Mouse (Mus musculus) right cerebral cortex, postnatal 10 days (tissue): ENCODE measurements at regions not wholly inside any gene's neighbourhood (a gene's known extent, or its start where the extent isn't known, plus 50 kb on each side); places are given as distances from the start of the nearest gene placed in this dataset.
A peak's percentile ranks its signal among the peaks of the same experiment; 100 is the strongest.

Experiments used
- DNase-seq, 2 experiments: peaks; one replicate each; pipeline ENCODE4 v3.0.0; 2021; ENCODE audit warnings: low spot score in 2 of 2

DNA sequence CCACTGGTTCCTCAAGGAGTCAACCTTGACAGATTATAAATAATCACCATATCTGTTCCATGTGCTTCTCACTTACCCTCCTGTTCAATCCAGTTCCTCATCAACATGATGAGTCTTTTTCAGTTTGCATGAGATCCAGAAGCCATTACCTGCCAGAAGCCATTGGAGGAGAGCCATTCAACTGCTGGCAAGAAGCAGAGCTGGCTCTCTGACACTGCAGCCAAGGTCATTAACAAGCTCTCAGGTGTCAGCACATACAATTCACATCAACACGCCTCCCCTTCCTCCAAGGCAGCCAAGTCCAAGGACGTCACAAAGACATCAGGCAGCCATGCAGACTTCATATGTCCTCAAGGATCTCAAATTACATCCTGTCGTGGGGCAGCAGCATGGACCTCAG, 648.6 kb upstream of the Slit2 start:
- no peak for DNase-seq

DNA sequence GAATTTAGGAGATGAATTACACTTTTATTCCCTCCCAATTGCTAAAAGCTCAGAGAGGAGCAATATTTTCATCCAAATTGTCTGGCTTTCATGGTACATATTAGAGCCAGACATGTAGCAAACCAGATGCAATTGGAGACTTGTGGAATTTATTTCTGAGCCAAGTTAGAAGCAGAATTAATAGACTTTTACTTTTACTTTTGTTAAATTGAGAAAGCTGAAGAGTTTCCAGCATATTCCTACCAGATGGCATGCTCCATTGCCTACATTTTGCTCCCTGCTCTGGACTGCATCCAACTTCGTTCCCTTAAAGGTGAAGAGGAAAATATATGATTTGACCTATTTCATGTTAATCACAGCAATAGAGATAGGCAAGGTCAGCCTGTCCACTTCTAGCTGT, 646.4 kb upstream of the Slit2 start:
- DNase-seq: peak in 1 of 2 experiments; percentile 20

DNA sequence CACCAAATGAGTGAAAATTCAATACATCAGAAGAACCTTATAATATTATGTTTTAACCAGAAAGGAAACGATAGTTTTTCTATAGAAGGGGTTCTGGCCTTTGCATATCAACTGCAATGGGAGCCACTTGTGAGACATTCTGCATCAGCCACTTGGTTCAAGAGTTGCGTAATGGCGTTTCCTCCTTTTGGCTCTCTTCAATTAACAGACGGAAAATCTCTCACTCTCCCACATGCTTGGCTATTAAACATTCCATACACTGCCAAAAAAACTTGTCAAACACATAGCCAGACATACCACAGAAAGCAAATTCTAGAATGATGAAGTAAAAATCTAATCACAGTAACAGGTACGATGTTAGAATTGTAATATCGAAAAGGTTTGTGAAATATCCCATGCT, 643.1 kb upstream of the Slit2 start:
- no peak for DNase-seq

DNA sequence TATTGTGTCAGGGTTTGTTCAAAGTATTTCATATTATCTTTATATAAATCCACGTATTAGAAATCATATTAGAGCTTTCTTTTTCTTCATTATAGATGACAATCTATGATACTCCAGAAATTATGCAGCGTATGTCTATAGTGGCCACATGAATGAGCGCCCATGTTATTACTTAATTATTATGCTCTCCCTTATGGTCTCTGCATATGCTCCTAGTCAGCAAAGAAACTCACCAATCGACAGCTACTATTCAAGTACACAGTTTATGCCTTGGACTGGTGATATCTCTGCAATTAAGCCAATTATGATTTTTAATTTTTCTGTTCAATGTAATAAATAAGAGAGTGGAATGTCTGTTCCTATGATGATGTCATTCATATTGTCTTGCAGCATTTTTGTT, 612.8 kb upstream of the Slit2 start:
- DNase-seq: no peak

DNA sequence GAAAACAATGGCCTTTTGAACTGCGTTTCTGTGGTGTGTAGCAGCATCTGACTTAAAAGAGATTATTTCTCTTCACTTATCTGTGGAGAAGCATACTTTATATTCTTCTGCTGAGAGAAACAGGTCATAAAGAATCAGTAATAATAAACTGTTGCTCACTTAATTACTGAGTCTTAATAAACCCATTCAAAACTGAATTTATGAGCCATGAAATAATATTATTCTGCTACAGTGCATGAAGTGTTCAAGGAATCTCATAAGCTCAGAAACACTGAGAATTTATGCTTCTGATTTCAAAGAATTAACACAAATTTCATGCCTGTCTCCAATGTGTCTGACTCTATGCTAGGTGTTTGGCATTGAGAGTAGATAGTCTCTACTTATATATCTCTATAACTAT, 597.0 kb upstream of the Slit2 start:
- DNase-seq: no peak

DNA sequence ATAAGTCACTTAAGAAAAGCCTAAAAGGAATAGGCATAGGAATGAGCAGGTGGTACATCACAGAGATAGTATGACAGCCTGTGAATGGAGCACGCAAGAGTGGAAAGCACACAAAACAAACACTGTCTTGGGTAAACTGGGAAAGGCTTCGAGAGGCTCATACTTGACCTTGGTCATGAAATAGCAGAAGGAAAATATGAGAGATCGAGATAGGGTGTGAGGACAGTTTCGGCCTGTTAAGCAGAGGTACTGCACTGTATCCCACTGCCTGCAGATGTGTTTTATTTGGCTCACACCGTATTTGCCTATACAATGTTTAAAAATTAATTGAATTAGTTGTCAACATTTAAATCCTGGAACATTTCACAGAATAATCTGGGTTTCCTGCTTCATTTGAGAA, 596.2 kb upstream of the Slit2 start:
- no peak for DNase-seq

DNA sequence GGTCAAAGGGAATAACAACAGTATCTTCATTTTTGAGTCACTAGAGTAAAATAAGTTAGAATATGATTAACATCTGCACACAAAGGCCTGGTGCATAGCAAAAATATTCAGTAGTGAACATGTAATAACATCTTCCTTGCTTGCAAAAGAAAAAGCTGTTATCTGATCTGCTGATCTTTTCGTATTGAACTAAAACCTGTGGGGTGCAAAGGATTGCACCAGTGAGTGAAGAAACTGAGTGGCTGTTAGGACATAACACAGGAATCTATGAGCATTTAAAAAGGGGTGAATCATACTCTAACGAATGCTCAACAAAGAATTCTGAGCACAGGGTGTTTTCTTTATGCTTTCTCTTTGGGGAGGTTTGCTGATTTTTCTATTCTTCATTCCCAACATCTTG, 592.2 kb upstream of the Slit2 start:
- no peak for DNase-seq

DNA sequence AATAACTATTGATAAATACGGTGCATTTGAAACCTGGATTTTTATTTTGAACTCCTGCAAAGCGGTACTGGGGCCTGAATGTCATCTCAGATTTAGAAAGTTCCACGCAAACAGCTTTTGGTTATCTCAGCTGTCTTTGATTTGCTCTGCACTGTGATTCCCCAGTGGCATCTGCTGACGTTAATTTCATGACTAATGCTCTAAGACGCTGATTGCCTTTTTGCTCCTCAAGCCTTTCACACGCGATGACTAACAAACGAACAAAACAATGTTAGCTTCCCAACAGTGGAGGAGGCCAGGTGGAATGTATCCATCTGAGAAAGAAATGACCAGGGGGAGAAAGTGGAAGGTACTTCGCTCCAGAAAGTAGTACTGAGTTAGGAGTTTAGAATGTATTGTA, 586.1 kb upstream of the Slit2 start:
- DNase-seq: no peak

DNA sequence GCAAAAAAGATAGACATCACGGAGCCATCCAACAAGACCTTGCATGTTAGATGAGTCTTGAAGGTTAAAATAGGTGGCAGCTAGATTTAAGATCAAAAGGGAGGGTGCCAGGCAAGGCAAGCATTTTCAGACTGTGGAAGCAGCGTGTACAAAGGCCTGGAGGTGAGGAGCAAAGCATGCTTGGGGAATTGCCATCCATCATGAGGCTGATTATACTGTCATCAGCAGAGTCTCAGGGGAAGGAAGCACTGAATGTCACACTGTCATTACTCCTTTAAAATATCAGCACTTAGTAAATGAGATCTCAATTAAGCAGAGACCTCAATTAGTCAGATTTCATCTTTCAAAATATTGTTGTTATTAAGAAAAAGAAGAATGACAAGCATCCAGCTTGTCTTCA, 561.0 kb upstream of the Slit2 start:
- DNase-seq: no peak

DNA sequence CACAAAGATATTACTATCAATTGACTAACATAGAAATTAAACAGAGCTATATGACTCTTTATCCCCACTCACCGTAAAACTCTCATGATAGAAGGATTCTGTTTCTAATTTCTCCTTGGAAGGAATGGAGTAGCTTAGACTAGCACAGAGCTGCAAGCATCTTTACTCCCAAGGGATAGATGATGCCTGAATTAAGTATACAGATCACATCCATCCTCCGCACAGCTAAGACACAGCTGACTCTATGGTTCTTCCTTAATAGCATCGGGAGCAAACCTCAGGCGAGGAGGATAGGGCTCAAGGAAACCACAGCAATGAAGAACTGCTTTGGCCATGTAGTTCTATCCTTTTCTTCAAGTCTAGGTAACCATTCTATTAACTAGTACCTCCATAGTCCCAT, 556.9 kb upstream of the Slit2 start:
- DNase-seq: no peak

DNA sequence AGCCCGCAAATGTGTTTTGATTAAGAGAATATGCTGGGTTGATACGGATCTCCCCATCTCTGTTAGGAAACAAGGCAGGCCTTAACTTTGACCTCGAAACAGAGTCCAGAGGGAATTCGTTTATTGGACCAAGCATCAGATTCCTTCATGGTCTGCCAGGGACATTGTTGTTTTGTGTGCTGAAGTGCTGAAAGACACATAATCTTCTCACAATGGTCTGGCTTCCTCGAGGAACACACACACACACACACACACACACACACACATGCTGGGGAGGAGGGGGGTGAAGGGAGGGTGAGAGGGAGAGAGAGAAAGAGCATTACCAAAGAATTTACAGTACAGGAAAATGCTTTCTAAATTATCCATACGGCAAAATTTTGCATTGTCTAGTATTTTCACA, 556.5 kb upstream of the Slit2 start:
- no peak for DNase-seq

DNA sequence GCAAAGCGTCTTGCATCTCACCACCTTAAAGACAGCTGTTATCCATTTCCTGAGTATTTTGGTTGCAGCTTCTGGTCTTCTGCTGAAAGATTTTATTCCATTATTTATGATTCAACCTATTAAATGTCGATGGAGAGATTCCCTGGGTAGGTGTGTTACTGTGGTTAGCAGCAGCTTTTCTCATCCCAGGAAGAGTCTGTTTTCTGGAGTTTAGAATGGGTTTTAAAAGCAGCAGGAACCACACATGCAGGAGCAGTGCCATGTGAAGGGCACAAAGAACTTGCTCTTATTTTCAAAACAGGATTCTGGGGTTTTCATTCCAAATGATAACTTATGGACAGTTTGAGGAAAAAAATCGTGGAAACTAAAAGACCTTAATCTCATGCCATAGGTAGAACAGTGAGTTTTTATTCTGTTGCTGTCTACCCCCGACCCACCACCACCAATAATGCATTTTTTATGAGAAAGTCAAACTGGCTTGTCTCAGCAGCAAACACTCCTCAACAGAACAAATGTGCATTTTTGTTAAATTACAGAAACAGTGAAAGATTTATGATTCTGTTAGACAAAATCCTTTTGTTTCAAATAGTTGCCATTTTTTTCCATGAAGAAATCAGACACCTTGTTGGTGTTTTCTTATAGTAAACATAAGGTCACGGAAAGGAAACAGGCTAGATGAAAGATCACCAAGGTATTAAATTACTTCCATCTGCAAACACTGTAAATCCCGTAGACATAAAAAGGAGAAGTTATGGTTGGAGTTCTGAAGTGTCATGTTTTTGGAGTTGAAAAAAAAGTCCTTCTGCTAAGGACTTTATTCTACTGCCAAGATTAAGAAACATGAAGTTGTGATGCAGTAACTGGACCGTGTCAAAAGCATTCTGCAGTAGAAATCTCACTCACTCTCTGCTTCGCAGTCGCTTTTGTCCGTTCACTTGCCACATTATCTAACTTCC, 553.4 kb upstream of the Slit2 start:
- DNase-seq: no peak

DNA sequence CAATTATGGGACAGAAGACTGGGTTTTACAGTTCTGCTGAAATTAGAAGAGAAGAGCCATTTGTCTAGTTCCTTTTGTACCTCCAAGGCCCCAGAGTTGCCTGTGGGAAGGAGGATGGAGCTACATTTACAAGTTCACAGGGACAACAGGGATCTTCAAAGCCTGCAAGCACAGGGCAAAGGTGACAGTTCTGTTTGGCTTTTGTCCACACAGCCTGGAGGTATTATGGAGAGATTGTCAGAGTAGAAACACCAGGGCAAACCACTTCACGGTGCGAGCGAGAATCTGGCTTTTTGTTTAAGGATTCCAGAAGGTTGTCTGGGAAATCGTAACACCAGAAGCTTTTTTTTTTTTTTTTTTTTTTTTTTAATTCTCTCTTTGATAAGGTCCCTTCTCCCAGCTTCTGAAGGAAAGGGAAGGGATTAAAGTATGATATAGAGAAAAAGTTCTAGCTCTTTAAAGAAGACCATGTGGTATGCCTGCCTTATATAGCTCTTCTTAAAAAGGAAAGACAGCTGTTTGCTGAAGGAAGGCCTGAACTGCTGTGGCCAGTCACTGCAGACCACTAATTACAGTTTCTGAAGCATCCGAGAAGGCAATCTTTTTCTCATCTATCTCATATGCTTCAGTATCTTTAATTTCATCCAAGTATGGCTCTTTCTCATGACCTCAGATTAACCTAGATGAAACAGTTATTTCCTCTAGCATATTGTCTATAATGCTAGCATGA, 551.2 kb upstream of the Slit2 start:
- DNase-seq: no peak

DNA sequence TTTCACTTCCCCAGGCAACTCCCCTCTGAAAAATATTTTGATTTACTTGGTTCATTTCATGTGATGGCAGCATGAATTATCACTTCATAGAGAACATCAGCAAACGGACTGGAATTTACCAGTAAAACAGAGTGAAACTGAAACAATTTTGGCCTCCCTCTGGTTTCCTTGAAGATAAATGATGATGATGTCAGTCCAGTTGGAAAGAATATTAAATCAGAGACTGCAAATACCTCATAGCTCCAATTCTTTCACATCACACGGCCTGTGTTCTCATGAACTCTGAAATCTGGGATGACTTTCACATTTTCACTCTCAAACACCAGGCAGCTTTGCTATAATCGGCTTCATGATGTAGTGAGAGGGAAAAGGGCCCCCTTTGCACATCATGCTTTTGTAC, 546.5 kb upstream of the Slit2 start:
- no peak for DNase-seq

DNA sequence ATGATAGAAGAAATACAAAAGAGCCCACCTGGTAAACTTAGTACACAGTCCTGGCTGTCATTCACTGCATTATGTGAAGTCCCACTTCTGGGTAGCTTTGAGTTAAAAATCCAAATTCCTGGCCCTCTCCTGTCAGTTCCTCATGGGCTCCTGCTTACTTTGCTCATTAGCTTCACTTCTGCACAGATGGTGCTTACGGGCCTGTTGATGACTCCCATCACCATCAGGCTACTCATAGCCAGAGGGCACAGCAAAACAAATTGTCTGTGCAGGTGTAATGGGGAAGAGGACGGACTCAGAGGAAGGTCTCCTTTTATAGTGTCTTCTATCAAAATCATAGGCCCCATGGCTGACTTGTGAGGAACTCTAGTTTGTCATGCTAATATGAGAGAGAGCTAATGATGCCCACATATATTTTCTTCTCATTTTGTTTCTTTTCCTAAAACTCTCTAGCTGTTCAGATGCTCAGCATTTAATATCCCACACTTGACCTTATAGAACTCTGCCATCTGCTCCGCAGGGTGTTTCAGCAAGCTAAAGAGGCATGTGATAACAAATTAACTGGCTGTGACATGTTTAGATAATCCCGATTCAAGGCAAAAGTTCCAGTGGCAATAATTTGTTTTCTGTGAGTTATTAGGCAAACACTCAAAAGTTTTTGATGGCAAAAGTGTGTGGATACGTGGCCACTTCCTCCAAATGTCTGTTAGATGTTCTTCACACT, 536.5 kb upstream of the Slit2 start:
- DNase-seq: no peak

DNA sequence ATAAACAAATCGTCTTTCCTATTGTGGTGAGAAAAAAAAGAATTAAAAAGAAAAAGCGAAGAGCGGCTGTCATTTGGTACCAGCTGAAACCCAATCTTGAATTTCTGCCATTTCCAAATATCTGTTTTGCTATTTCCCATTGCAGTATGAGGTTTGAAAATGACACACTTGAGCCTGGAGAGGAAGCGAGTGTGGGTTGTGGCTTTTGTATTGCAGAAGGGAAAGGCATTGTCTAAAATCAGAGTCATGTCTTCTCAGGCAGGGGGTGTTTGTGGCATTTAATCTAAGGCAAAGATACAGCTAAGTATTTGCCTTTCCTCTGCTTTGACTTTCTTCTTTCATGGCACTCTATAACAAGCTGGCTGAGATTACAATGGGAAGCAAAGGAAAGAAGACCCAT, 518.1 kb upstream of the Slit2 start:
- DNase-seq: no peak

DNA sequence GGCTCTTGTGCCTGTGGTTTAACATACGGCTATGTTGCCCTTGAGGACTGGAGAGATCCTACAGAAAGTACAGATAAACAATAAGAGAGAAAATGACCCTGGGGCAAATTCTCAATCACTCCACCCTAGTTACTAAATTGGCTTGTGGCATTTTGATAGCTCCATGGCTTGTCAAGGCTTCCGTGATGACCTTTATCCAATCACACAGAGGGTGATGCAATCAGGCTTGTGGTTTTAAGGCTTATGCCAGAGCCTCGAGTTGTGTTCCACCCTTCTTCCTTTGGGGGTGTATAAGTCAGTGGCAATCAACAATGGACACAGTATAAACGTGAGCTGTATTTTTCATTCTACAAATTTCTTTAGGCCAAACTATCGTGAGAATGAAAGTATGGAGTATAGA, 513.5 kb upstream of the Slit2 start:
- no peak for DNase-seq

DNA sequence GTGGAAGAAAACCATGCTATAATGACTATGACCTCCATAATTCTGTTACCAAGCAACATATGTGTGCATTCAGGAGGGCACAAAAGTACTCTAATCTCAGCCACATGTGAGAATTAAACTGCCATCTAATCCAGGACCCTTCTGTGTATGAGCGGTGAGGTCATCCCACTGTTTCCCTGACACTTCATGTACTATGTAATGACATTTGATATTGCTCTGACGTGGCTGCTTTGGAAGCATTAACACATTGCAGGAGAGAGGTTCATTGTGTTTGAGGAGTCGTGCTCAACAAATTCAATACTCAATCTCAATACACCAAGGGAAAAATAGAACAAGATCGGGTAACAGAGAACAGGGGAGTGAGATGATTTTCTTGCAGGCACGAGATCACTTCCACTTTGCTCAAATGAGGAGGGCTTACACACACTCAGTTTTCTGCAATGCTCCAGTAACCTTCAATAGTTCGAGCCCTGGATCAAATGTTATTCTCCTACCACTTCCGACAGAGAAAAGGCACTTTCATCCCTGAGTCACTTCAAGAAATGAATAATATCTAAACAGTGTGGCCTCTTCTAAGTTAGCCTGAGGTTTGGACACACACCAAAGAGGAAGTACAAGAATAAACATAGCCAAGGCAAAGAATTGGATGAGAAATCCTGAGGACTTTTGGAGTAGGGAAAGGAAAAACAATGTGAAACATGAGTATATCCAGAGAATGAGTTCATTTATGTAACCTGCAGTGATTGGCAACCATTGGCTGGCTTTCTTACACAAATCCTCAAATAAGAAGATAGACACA, 510.7 kb upstream of the Slit2 start:
- no peak for DNase-seq

DNA sequence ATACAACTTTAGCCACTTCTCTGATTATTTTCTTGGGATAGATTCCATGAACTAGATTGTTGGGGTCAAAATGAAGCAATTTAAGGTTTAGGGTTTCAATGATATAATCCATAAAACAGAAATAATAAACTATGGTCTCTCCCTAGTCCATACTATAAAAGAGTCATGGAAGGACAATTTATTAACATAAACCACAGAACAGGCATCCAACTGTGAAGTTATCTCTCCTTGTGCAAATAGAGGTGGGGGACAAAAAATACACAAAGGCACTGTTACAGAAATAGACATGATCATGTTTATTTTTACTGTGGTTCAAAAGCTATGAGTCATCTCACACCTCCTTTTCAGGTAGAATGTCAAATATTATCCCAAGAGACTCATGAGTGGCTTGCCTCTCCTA, 503.0 kb upstream of the Slit2 start:
- no peak for DNase-seq

DNA sequence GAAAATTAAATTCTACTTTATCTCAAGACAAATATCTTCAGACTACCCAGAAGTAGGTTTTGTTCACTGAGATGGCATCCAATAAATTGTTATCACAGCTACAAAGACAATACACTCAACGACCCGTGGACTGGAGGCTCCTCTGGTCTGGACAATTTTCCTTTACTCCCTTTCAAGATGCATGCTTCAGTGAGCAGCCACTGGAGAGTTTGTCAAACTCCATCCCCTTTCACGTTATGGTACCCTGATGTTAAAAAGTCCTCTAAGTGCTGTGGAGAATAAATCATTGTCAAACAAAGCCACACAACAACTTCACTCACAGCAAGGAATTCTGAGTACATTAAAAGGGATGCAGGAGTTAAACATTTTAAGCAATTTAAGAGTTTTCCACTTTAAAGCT, 486.7 kb upstream of the Slit2 start:
- DNase-seq: no peak

DNA sequence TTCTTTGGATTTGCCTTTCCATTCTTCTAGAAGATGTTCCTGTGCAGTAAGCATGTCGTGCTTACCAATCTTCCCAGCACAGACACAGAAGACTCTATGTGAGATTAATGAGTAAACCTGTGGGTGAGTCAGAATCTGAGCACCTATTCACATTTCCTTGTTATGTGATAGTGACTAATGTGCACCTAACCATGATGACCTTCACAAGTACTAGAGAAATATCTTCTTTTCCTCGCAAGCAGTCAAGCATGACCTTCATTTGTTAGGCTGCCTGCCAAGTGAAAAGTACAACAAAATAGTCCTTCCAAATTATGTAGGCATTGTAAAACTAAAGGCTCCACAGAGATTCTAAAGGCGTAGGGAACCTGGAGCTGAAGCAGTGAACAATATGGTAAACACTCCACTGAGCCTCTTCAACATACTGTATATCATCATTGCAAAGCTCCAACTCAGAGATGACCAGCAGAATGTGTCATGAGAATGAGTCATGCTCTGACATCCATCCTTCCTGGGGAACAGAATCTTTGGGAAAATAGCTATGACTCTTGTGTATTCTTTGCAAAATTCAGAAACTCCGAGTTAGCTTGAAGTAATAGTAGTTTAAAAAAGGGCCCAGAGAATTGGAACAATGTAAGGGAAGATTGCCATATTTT, 480.0 kb upstream of the Slit2 start:
- DNase-seq: no peak
